Mouse (Mus musculus) lung, embryonic 16.5 days (tissue): ENCODE measurements around the gene Cwf19l1. TPM values are rescaled to one million over a fixed set of nuclear protein-coding genes. Genes with fewer than 3 reads are reported as not detected.

Source experiments
- ATAC-seq: fragments of 200-750 bp; cut with Nextera tagmentation; 2 replicates; pipeline ENCODE4 v1.8.0; 2017; ENCODE audit warnings: low read depth, mild to moderate bottlenecking, moderate library complexity
- H3K27ac ChIP-seq: fragments of 300-500 bp; sonication (generic); 2 replicates; pipeline ENCODE4 v1.5.1; 2014; ENCODE audit warnings: mild to moderate bottlenecking, control low read depth, low read length
- H3K27me3 ChIP-seq: fragments of 300-500 bp; sonication (generic); 2 replicates; pipeline ENCODE4 v1.6.1; 2014; ENCODE audit warnings: low read depth, low read length, mixed read lengths; ENCODE audit not compliant: control insufficient read depth, insufficient read depth
- H3K36me3 ChIP-seq: fragments of 300-500 bp; sonication (generic); 2 replicates; pipeline ENCODE4 v1.6.1; 2014; ENCODE audit warnings: low read length; ENCODE audit not compliant: control insufficient read depth, insufficient read depth
- H3K4me1 ChIP-seq: fragments of 300-500 bp; sonication (generic); replicated peaks from 2 replicates; pipeline ENCODE4 v1.6.1; 2014; ENCODE audit warnings: low read length, mixed read lengths; ENCODE audit not compliant: control insufficient read depth, insufficient read depth
- H3K4me2 ChIP-seq: fragments of 300-500 bp; sonication (generic); 2 replicates; pipeline ENCODE4 v1.6.1; 2014; ENCODE audit warnings: low read depth, low read length, control low read depth
- H3K4me3 ChIP-seq: fragments of 300-500 bp; sonication (generic); 2 replicates; pipeline ENCODE4 v1.5.1; 2014; ENCODE audit warnings: mild to moderate bottlenecking, low read length, control low read depth
- H3K9ac ChIP-seq: fragments of 300-500 bp; sonication (generic); 2 replicates; pipeline ENCODE4 v1.6.1; 2014; ENCODE audit warnings: low read length, control low read depth
- H3K9me3 ChIP-seq: fragments of 300-500 bp; sonication (generic); 2 replicates; pipeline ENCODE4 v1.6.1; 2016; ENCODE audit warnings: low read length; ENCODE audit not compliant: control insufficient read depth
- WGBS: fragments of 180-500 bp; shearing (Covaris S2); extraction: QIAGEN DNeasy Blood & Tissue Kit; methylation state at CpG from one replicate; pipeline ENCODE4 v1.1.7; 2014; 5-methylcytosine and 5-hydroxymethylcytosine counted together
- polyA plus RNA-seq: library from polyadenylated mRNA; unstranded; fragments of >200 nt; fragmentation: Nextera tagmentation; extraction: Ambion mirVana; gene quantifications from 2 replicates; pipeline ENCODE4 v1.2.1, GENCODE M21; 2015

The Cwf19l1 gene
- polyA plus RNA-seq, 1 experiment from 2014 or later = 31.8 TPM

DNA sequence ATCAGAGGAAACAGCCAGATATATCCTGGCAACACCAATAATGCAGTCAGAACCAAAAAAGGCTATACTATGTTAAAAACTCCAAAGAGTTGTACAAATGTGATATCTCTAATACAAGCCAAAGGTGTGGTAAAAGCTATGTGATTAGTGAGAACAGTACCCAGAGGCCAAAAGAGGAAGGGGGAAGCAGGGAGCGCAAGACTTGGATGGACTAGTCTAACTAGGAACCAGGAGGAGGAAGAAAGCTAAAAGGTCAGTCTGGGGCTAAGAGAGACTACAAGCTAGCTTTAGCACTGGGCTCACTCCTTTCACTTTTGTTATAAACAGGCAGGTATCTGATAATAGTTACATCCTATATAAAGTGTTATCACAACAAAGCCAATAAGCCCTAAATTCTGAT, 31.3 kb downstream of the Cwf19l1 start:
- 88% methylated on average over 1 of the region's 1 CpGs for WGBS

DNA sequence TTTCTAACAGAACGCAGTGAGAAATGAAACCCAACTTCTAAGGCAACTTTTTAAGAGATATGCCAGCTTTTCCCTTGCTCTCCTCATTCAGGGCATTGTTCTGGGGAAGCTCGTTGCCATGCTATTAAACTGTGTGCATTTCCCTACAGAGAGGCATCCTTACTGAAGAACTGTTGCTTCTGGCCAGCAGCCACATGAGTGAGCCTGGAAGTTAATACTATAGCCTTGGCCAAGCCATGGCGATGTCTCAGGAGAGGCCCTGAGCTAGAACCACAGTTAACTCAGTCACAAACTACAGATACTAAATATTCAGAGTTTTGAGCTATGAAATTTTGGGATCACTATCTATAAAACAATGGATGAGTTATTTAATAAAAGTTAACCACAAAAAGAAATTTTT, 32.7 kb downstream of the Cwf19l1 start:
- Histone ChIP-seq H3K36me3 (peaks cover 3% of the 10 kb centered on the region), H3K4me3 (no peak overlapping the region), H3K4me1 (peaks cover 5% of the 10 kb centered on the region), H3K27me3 (no peaks in the 10 kb centered on the region), H3K27ac (no peak overlapping the region), H3K9ac (no peak overlapping the region), H3K4me2 (no peak overlapping the region), H3K9me3 (no peaks in the 10 kb centered on the region)
- WGBS = 85% methylated on average over 3 of the region's 3 CpGs
- ATAC-seq = no peak

More for the DNA sequence above, 31.3 kb downstream of the Cwf19l1 start:
- Histone ChIP-seq H3K4me2 (no peak overlapping the region), H3K36me3 (no peaks in the 10 kb centered on the region; the same call in none of the 2 replicates), H3K27ac (no peak overlapping the region), H3K4me1 (peaks cover 7% of the 10 kb centered on the region), H3K9me3 (no peaks in the 10 kb centered on the region), H3K27me3 (no peaks in the 10 kb centered on the region), H3K4me3 (no peak overlapping the region), H3K9ac (no peak overlapping the region)
- ATAC-seq = no peak

DNA sequence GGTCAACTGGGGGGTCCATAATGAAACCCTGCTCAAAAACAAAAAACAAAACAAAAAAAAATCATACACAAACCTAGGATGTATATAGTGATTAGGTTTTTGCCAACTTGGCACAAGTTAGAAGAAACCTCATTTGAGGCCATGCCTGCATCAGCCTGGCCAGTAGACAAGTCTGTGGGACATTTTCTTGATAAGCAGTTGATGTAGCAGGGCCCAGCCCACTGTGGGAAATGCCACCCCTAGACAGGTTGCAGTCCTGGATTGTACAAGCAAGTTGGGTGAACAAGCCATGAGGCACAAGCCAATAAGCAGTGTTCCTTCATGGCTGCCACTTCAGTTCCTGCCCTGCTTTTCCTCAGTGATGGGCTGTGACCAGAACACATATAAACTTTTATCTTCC, 34.8 kb downstream of the Cwf19l1 start:
- H3K36me3 ChIP-seq = peaks cover 11% of the 10 kb centered on the region
- no peak overlapping the region for H3K9ac ChIP-seq
- peaks cover 3% of the 10 kb centered on the region; the same call in 1 of the 2 replicates for H3K4me1 ChIP-seq
- H3K27ac ChIP-seq = no peak overlapping the region
- no peak for ATAC-seq
- H3K9me3 ChIP-seq = peaks cover 2% of the 10 kb centered on the region; the same call in 1 of the 2 replicates
- H3K4me3 ChIP-seq = no peak overlapping the region
- no peaks in the 10 kb centered on the region for H3K27me3 ChIP-seq
- H3K4me2 ChIP-seq = no peak overlapping the region

DNA sequence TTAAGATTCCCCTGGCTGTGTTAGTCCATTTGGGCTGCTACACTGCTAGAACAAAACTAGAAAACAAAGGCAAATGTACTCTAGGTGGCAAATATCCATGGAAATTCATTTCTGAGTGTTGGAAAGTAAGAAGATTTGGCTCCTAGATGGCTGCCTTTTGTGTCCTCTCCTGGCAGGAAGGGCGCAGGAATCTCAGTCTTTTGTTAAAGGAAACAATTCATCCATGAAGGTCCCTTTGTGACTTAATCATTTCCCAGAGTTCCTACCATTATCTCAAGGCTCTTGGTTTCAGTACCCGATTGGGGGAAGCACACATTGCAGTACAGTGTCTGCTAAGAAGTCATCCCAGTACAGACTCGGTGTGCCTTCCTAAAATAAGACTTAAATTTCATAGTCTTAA, 49.4 kb downstream of the Cwf19l1 start:
- 77% methylated on average over 3 of the region's 3 CpGs for WGBS
- H3K4me1 ChIP-seq = no peaks in the 10 kb centered on the region
- no peak overlapping the region for H3K4me2 ChIP-seq
- H3K36me3 ChIP-seq = peaks cover 10% of the 10 kb centered on the region
- H3K27me3 ChIP-seq = no peaks in the 10 kb centered on the region
- H3K27ac ChIP-seq = no peak overlapping the region
- H3K4me3 ChIP-seq = no peak overlapping the region
- no peak for ATAC-seq
- H3K9me3 ChIP-seq = no peaks in the 10 kb centered on the region
- H3K9ac ChIP-seq = no peak overlapping the region

DNA sequence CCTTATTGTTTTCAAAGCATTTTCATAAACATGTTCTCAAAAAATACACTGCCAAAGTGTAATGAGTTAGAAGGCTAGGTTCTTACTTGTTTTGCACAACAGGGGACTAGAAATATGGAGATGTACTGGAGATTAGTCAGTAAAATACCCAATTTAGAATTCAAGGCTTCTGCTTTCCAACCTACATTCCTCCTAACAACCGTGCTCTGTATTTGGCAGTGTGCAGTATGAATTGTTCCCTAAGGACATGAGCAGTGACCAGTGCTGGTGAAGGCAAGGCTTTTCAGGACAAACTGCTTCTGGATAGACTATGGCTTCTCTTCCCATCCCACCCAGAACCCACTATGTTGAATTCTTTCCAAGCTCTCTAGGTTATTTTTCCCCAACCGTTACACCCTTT, 54.8 kb downstream of the Cwf19l1 start:
- H3K27me3 ChIP-seq = no peaks in the 10 kb centered on the region
- H3K4me1 ChIP-seq = no peaks in the 10 kb centered on the region
- no peak overlapping the region for H3K9ac ChIP-seq
- 86% methylated on average over 2 of the region's 2 CpGs for WGBS
- peaks cover 18% of the 10 kb centered on the region for H3K36me3 ChIP-seq
- no peak overlapping the region for H3K4me2 ChIP-seq
- H3K4me3 ChIP-seq = no peak overlapping the region
- H3K27ac ChIP-seq = no peak overlapping the region
- ATAC-seq = no peak
- H3K9me3 ChIP-seq = no peaks in the 10 kb centered on the region

DNA sequence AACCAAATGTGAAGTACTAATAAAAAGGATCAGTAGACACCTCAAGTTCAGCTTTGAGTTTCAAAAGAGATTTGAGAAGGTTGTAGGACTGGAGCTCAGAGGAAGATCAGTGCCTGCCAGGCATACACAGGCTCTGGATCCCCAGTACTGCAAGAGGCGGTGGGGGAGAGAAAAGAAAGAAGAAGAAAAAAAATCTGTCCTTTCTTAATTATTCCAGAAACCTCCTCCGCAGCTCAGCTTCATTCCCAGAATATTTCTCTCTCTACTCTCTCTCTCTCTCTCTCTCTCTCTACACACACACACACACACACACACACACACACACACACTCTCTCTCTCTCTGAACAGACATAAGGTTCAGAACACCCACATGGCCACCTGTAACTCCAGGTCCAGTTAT, 55.7 kb downstream of the Cwf19l1 start:
- no peak overlapping the region for H3K4me3 ChIP-seq
- H3K4me2 ChIP-seq = no peak overlapping the region
- no peaks in the 10 kb centered on the region for H3K27me3 ChIP-seq
- no peak overlapping the region for H3K27ac ChIP-seq
- H3K9me3 ChIP-seq = no peaks in the 10 kb centered on the region
- H3K4me1 ChIP-seq = no peaks in the 10 kb centered on the region
- no peak overlapping the region for H3K9ac ChIP-seq
- 93% methylated on average over 2 of the region's 2 CpGs for WGBS
- peaks cover 20% of the 10 kb centered on the region for H3K36me3 ChIP-seq
- ATAC-seq = no peak

DNA sequence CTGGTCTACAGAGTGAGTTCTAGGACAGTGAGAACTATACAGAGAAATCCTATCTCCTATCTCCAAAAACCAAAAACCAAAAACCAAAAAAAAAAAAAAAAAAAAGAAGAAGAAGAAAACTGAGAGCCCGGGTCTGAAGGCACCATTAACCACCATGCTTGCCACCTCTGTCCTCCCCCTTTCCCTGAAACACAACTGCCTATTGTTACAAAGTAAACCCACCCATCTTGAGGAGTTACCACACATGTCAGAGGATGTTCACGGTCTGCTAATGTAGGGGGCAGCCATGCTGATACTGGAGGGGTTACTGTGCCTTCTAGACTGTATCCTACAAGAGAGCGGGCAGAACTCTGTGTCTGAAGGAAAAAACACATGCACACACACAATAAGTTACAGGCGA, 58.7 kb downstream of the Cwf19l1 start:
- no peak overlapping the region for H3K4me2 ChIP-seq
- no peak overlapping the region for H3K27ac ChIP-seq
- WGBS = 82% methylated on average over 4 of the region's 4 CpGs
- no peaks in the 10 kb centered on the region for H3K4me1 ChIP-seq
- no peak overlapping the region for H3K9ac ChIP-seq
- H3K4me3 ChIP-seq = no peak overlapping the region
- ATAC-seq = no peak
- peaks cover 20% of the 10 kb centered on the region for H3K36me3 ChIP-seq
- no peaks in the 10 kb centered on the region for H3K27me3 ChIP-seq
- no peaks in the 10 kb centered on the region for H3K9me3 ChIP-seq

DNA sequence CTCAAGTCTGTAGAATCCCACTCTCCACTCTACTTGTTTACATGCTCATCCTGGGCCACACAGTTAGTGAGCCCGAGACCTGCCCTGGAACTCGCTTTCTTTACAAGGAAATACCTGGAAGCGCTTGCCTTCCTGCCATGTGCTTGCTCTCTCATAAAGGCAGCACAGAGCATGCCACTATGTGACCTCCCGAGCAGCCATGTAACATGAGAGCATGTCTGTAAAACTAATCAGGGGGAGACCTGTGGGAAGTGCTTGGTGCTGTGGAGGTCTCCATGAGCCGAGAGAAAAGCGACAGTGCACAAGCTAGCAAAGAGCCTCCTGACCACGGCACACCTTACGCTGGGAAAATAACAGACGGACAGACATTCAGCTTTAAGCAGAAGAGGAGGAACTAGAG, 59.2 kb downstream of the Cwf19l1 start:
- H3K4me2 ChIP-seq = no peak overlapping the region
- 82% methylated on average over 9 of the region's 9 CpGs for WGBS
- no peaks in the 10 kb centered on the region for H3K9me3 ChIP-seq
- H3K4me1 ChIP-seq = no peaks in the 10 kb centered on the region
- ATAC-seq = no peak
- H3K4me3 ChIP-seq = no peak overlapping the region
- H3K9ac ChIP-seq = no peak overlapping the region
- peaks cover 20% of the 10 kb centered on the region for H3K36me3 ChIP-seq
- no peaks in the 10 kb centered on the region for H3K27me3 ChIP-seq
- no peak overlapping the region for H3K27ac ChIP-seq

DNA sequence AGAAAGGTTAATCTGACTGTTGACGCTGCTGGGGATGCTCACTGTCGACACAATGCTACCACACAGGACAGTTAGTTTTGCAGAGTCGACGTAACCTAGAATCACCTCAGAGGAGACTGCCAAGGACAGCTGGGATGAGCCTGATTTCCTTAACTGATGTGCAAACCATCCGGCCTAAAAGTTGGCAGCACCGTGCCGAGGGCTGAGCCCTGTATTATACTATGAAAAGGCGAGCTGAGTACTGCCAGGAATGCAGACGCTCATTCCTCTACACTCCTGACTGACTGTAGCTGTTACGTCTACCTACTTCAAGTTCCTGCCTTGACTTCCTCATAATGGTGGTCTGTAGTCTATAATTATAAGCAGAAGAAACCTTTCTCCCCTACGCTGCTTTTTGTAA, 60.7 kb downstream of the Cwf19l1 start:
- Histone ChIP-seq H3K9ac (no peak overlapping the region), H3K27ac (no peak overlapping the region), H3K9me3 (no peaks in the 10 kb centered on the region), H3K36me3 (peaks cover 20% of the 10 kb centered on the region), H3K4me1 (peaks cover 2% of the 10 kb centered on the region; the same call in 1 of the 2 replicates), H3K27me3 (no peaks in the 10 kb centered on the region), H3K4me2 (no peak overlapping the region), H3K4me3 (no peak overlapping the region)
- no peak for ATAC-seq
- 80% methylated on average over 11 of the region's 11 CpGs for WGBS

DNA sequence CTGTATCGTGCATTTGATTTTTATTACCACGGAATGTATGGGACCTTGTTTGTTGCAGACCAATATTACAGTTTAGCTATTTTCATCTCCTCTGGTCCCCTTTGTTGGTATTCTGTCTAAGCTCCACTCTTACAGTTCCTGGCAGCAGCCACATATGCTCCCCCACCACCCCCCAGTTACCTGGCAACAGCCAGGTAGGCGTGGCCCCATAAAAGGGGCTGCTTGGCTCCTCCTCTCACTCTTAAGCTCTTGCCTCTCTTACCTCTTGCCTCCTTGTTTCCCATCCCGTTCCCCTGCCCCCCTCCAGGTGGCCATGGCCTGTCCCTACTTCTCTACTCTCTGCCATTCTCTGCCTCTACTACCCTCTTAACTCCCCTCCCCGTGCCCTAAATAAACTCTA, 64.5 kb downstream of the Cwf19l1 start:
- H3K4me2 ChIP-seq = no peak overlapping the region
- WGBS = 60% methylated on average over 5 of the region's 5 CpGs
- H3K9ac ChIP-seq = no peak overlapping the region
- H3K36me3 ChIP-seq = peaks cover 4% of the 10 kb centered on the region; the same call in 1 of the 2 replicates
- no peak overlapping the region for H3K4me3 ChIP-seq
- no peaks in the 10 kb centered on the region for H3K9me3 ChIP-seq
- H3K4me1 ChIP-seq = peaks cover 14% of the 10 kb centered on the region
- H3K27me3 ChIP-seq = no peaks in the 10 kb centered on the region
- ATAC-seq = no peak
- H3K27ac ChIP-seq = no peak overlapping the region
